In genomic region chr2:156476748-156477151, GRCm38 (mm10) we compare ENCODE assay signal across 8 mouse cellular contexts. TPM values are rescaled to one million over a fixed set of nuclear protein-coding genes. Genes with fewer than 3 reads are reported as not detected.
DNase-seq lines count a peak whose midpoint lies in the region; ATAC-seq lines count a peak whose summit lies in the region.

No protein-coding gene starts in this region.

- H3K4me3 ChIP-seq in heart, embryonic 10.5 days, result peak overlapping the region; percentile 79; the same call in 1 of the 2 replicates
- H3K4me3 ChIP-seq in embryonic facial prominence, embryonic 15.5 days (replicated peaks), result peak overlapping the region; percentile 70
- peak overlapping the region; percentile 77 for H3K4me3 ChIP-seq in limb, embryonic 13.5 days

- no peak for DNase-seq in heart, embryonic 10.5 days (ENCODE audit: low spot score)
- no peak for DNase-seq in heart, postnatal 36 days
- DNase-seq in 3T3-L1 (ENCODE audit: low read depth, low spot score), result peak; percentile 42
- DNase-seq in thymus, adult 18-20 months, result no peak
- DNase-seq in spleen, postnatal 4 days (ENCODE audit: low spot score in 2 of 2), result no peak

- intact Hi-C loops in heart, postnatal 36 days (cut with DNase I), result no loop called here

- H3K4me1 ChIP-seq in heart, embryonic 10.5 days, result peaks cover 57% of the 10 kb centered on the region
- H3K4me1 ChIP-seq in embryonic facial prominence, embryonic 15.5 days, result peaks cover 36% of the 10 kb centered on the region
- H3K4me1 ChIP-seq in limb, embryonic 13.5 days, result peaks cover 33% of the 10 kb centered on the region

- WGBS in heart, embryonic 10.5 days, result 28% methylated on average over 5 of the region's 5 CpGs
- 20% methylated on average over 5 of the region's 5 CpGs for WGBS in embryonic facial prominence, embryonic 15.5 days
- WGBS in limb, embryonic 13.5 days, result 22% methylated on average over 4 of the region's 5 CpGs

- no peaks in the 10 kb centered on the region for H3K36me3 ChIP-seq in heart, embryonic 10.5 days
- H3K36me3 ChIP-seq in embryonic facial prominence, embryonic 15.5 days, result no peaks in the 10 kb centered on the region
- no peaks in the 10 kb centered on the region for H3K36me3 ChIP-seq in limb, embryonic 13.5 days

- ATAC-seq in embryonic facial prominence, embryonic 15.5 days (ENCODE audit: insufficient number of reproducible peaks, low FRiP score, low TSS enrichment, low read depth), result no peak
- no peak for ATAC-seq in limb, embryonic 13.5 days (ENCODE audit: low FRiP score, low read depth)
- no peak for ATAC-seq in megakaryocyte, adult 5-6 weeks (ENCODE audit: poor library complexity, severe bottlenecking)

- no peak overlapping the region for H3K9ac ChIP-seq in embryonic facial prominence, embryonic 15.5 days
- H3K9ac ChIP-seq in limb, embryonic 13.5 days, result peak overlapping the region; percentile 91

- H3K27ac ChIP-seq in heart, embryonic 10.5 days, result peak overlapping the region; percentile 59
- H3K27ac ChIP-seq in embryonic facial prominence, embryonic 15.5 days (replicated peaks), result no peak overlapping the region; the same call in 1 of the 2 replicates
- no peak overlapping the region; the same call in 1 of the 2 replicates for H3K27ac ChIP-seq in limb, embryonic 13.5 days

- H3K4me2 ChIP-seq in embryonic facial prominence, embryonic 15.5 days (replicated peaks), result peak overlapping the region; percentile 85
- H3K4me2 ChIP-seq in limb, embryonic 13.5 days (replicated peaks), result peak overlapping the region; percentile 90

- peaks cover 22% of the 10 kb centered on the region; the same call in 1 of the 2 replicates for H3K27me3 ChIP-seq in heart, embryonic 10.5 days (ENCODE audit: insufficient read depth, poor library complexity, severe bottlenecking)
- no peaks in the 10 kb centered on the region for H3K27me3 ChIP-seq in embryonic facial prominence, embryonic 15.5 days
- no peaks in the 10 kb centered on the region for H3K27me3 ChIP-seq in limb, embryonic 13.5 days

- H3K9me3 ChIP-seq in heart, embryonic 10.5 days, result no peaks in the 10 kb centered on the region
- no peaks in the 10 kb centered on the region for H3K9me3 ChIP-seq in embryonic facial prominence, embryonic 15.5 days (replicated peaks)
- H3K9me3 ChIP-seq in limb, embryonic 13.5 days, result no peaks in the 10 kb centered on the region

RNA-seq across cellular contexts. Expression of gene Epb41l1, which starts 56.0 kb away (rescaled TPM):
- 0.97 and 1.5 TPM in 2 replicates for polyA plus RNA-seq in heart, embryonic 10.5 days (2016; fragmentation: Nextera tagmentation; extraction: Ambion mirVana)
- total RNA-seq in heart, postnatal 36 days (2021), result 1 to 10 TPM; 6.3 to 9.1 TPM
- polyA plus RNA-seq in embryonic facial prominence, embryonic 15.5 days (2015; fragmentation: Nextera tagmentation; extraction: Ambion mirVana), result 3.4 and 3.8 TPM in 2 replicates
- polyA plus RNA-seq in limb, embryonic 13.5 days (2015; fragmentation: Nextera tagmentation; extraction: Ambion mirVana), result 3.3 and 3.7 TPM in 2 replicates
- total RNA-seq in megakaryocyte, adult 5-6 weeks (2015), result 0.71 and 0.98 TPM in 2 replicates
- total RNA-seq in megakaryocyte, adult 5-6 weeks (2017), result 0.48 and 0.69 TPM in 2 replicates
